Mouse (Mus musculus) heart, postnatal 0 days (tissue): ENCODE results near the gene Plin5. TPM values are rescaled to one million over a fixed set of nuclear protein-coding genes. Genes with fewer than 3 reads are reported as not detected.
A peak's percentile ranks its signal among the peaks of the same experiment; 100 is the strongest.

Source experiments
- ATAC-seq: fragments of 200-750 bp; cut with Nextera tagmentation; 2 replicates; pipeline ENCODE4 v1.8.0; 2017; ENCODE audit warnings: low read depth, moderate number of reproducible peaks, moderate library complexity; ENCODE audit not compliant: insufficient read depth
- DNase-seq: peaks from one replicate; pipeline ENCODE4 v3.0.0-alpha.2; 2016; ENCODE audit warnings: low spot score
- H3K27ac ChIP-seq: fragments of 300-500 bp; sonication (generic); 2 replicates; pipeline ENCODE4 v1.5.1; 2014; ENCODE audit warnings: low read depth, mild to moderate bottlenecking
- H3K27me3 ChIP-seq: fragments of 300-500 bp; sonication (generic); 2 replicates; pipeline ENCODE4 v1.6.1; 2014; ENCODE audit warnings: low read length, mixed read lengths; ENCODE audit not compliant: control insufficient read depth, insufficient read depth
- H3K36me3 ChIP-seq: fragments of 300-500 bp; sonication (generic); replicated peaks from 2 replicates; pipeline ENCODE4 v1.6.1; 2014; ENCODE audit warnings: low read length, mixed read lengths; ENCODE audit not compliant: control insufficient read depth, insufficient read depth
- H3K4me1 ChIP-seq: fragments of 300-500 bp; sonication (generic); 2 replicates; pipeline ENCODE4 v1.6.1; 2014; ENCODE audit warnings: antibody characterized with exemption; ENCODE audit not compliant: control insufficient read depth, insufficient read depth
- H3K4me2 ChIP-seq: fragments of 300-500 bp; sonication (generic); 2 replicates; pipeline ENCODE4 v1.6.1; 2014; ENCODE audit warnings: low read depth, mild to moderate bottlenecking, low read length, moderate library complexity
- H3K4me3 ChIP-seq: fragments of 300-500 bp; sonication (generic); 2 replicates; pipeline ENCODE4 v1.5.1; 2014; ENCODE audit warnings: low read depth, low read length
- H3K9ac ChIP-seq: fragments of 300-500 bp; sonication (generic); replicated peaks from 2 replicates; pipeline ENCODE4 v1.6.1; 2014; ENCODE audit warnings: low read depth, low read length, mixed read lengths
- H3K9me3 ChIP-seq: fragments of 300-500 bp; sonication (generic); replicated peaks from 2 replicates; pipeline ENCODE4 v1.6.1; 2016; ENCODE audit warnings: low read length; ENCODE audit not compliant: control insufficient read depth
- CTCF ChIP-seq: IDR thresholded peaks from 2 replicates; pipeline ENCODE4 v1.5.1; 2016; ENCODE audit warnings: antibody characterized with exemption, control low read depth, low read depth
- EP300 ChIP-seq: IDR thresholded peaks from 2 replicates; pipeline ENCODE4 v1.6.1; 2016; ENCODE audit warnings: antibody characterized with exemption, low read depth
- WGBS: fragments of 180-500 bp; shearing (Covaris S2); extraction: QIAGEN DNeasy Blood & Tissue Kit; methylation state at CpG from one replicate; pipeline ENCODE4 v1.1.7; 2014; 5-methylcytosine and 5-hydroxymethylcytosine counted together
- polyA plus RNA-seq: library from polyadenylated mRNA; unstranded; fragments of >200 nt; fragmentation: Nextera tagmentation; extraction: Ambion mirVana; gene quantifications from 2 replicates; pipeline ENCODE4 v1.2.1, GENCODE M21; 2015
- total RNA-seq: library from RNA; depleted of rRNA; stranded (reverse); fragments of >200 nt; gene quantifications from 2 replicates; pipeline ENCODE4 v1.2.3, GENCODE M21; 2014; ENCODE audit warnings: low replicate concordance

Gene Plin5
- total and polyA plus RNA-seq, 2 experiments from 2014 or later = 55.7 to 58.8 TPM

GRCm38 (mm10) chr17:56119431-56119830, 2.0 kb upstream of the Plin5 start:
- H3K9ac ChIP-seq = no peak overlapping the region
- 37% methylated on average over 12 of the region's 12 CpGs for WGBS
- peaks cover 14% of the 10 kb centered on the region for H3K27me3 ChIP-seq
- H3K27ac ChIP-seq = peak overlapping the region; percentile 32
- H3K4me1 ChIP-seq = peaks cover 15% of the 10 kb centered on the region; the same call in 1 of the 2 replicates
- DNase-seq (peak; percentile 49), ATAC-seq (no peak; the same call in 1 of the 2 replicates)
- no peak overlapping the region for H3K4me3 ChIP-seq
- H3K9me3 ChIP-seq = peaks cover 8% of the 10 kb centered on the region
- H3K36me3 ChIP-seq = no peaks in the 10 kb centered on the region
- TF ChIP-seq EP300 = no peak
- TF ChIP-seq CTCF = no peak
- peak overlapping the region; percentile 61 for H3K4me2 ChIP-seq

- Histone ChIP-seq H3K4me1 (peaks cover 15% of the 10 kb centered on the region; the same call in 1 of the 2 replicates), H3K4me2 (no peak overlapping the region), H3K27me3 (peaks cover 5% of the 10 kb centered on the region), H3K27ac (no peak overlapping the region), H3K9ac (no peak overlapping the region), H3K9me3 (no peaks in the 10 kb centered on the region), H3K36me3 (no peaks in the 10 kb centered on the region), H3K4me3 (no peak overlapping the region)
- 67% methylated on average over 10 of the region's 10 CpGs for WGBS
- TF ChIP-seq CTCF (no peak), EP300 (no peak)
- ATAC-seq = no peak
- no peak for DNase-seq
These were observed 1.2 kb downstream of the Plin5 start for GRCm38 (mm10) chr17:56116193-56116592.

GRCm38 (mm10) chr17:56112743-56113142, 4.7 kb downstream of the Plin5 start:
- WGBS = 67% methylated on average over 3 of the region's 3 CpGs
- DNase-seq = no peak
- no peak overlapping the region for H3K27ac ChIP-seq
- no peak for ATAC-seq
- TF ChIP-seq CTCF = no peak
- TF ChIP-seq EP300 = no peak
- H3K9ac ChIP-seq = no peak overlapping the region
- no peak overlapping the region for H3K4me3 ChIP-seq
- peaks cover 20% of the 10 kb centered on the region for H3K4me1 ChIP-seq
- H3K36me3 ChIP-seq = peaks cover 2% of the 10 kb centered on the region; the same call in 1 of the 2 replicates
- H3K9me3 ChIP-seq = no peaks in the 10 kb centered on the region
- H3K4me2 ChIP-seq = no peak overlapping the region
- H3K27me3 ChIP-seq = no peaks in the 10 kb centered on the region

GRCm38 (mm10) chr17:56111864-56112263, 5.5 kb downstream of the Plin5 start:
- ATAC-seq = no peak; the same call in 1 of the 2 replicates
- 52% methylated on average over 5 of the region's 5 CpGs for WGBS

GRCm38 (mm10) chr17:56111021-56111420, 6.4 kb downstream of the Plin5 start:
- H3K27ac ChIP-seq = peak overlapping the region; percentile 94; the same call in 1 of the 2 replicates
- H3K36me3 ChIP-seq = peaks cover 12% of the 10 kb centered on the region; the same call in 1 of the 2 replicates
- H3K9ac ChIP-seq = no peak overlapping the region
- ATAC-seq (no peak), DNase-seq (no peak)
- WGBS = 62% methylated on average over 1 of the region's 1 CpGs
- H3K9me3 ChIP-seq = no peaks in the 10 kb centered on the region
- no peak overlapping the region for H3K4me3 ChIP-seq
- H3K4me1 ChIP-seq = peaks cover 14% of the 10 kb centered on the region
- H3K4me2 ChIP-seq = no peak overlapping the region
- TF ChIP-seq CTCF (no peak), EP300 (no peak)
- H3K27me3 ChIP-seq = no peaks in the 10 kb centered on the region

More at GRCm38 (mm10) chr17:56111864-56112263, 5.5 kb downstream of the Plin5 start:
- Histone ChIP-seq H3K9ac (no peak overlapping the region), H3K9me3 (no peaks in the 10 kb centered on the region), H3K4me3 (no peak overlapping the region), H3K27ac (no peak overlapping the region), H3K27me3 (no peaks in the 10 kb centered on the region), H3K4me1 (peaks cover 15% of the 10 kb centered on the region), H3K36me3 (peaks cover 11% of the 10 kb centered on the region; the same call in 1 of the 2 replicates), H3K4me2 (no peak overlapping the region)
- peak; percentile 65 for DNase-seq
- TF ChIP-seq EP300 = no peak
- TF ChIP-seq CTCF = peak; percentile 83

- no peak for TF ChIP-seq CTCF
- TF ChIP-seq EP300 = no peak
- Histone ChIP-seq H3K27ac (peak overlapping the region; percentile 94), H3K36me3 (peaks cover 12% of the 10 kb centered on the region; the same call in 1 of the 2 replicates), H3K4me1 (peaks cover 14% of the 10 kb centered on the region), H3K27me3 (no peaks in the 10 kb centered on the region), H3K4me2 (no peak overlapping the region), H3K4me3 (no peak overlapping the region), H3K9ac (no peak overlapping the region), H3K9me3 (no peaks in the 10 kb centered on the region)
- no peak for ATAC-seq
- no peak for DNase-seq
- WGBS = 53% methylated on average over 4 of the region's 4 CpGs
These were observed 6.8 kb downstream of the Plin5 start for GRCm38 (mm10) chr17:56110571-56110970.
